Comparison of ENCODE assay signal across 14 mouse cellular contexts in genomic region chr2:167053127-167053844, GRCm38 (mm10). TPM values are rescaled to one million over a fixed set of nuclear protein-coding genes. Genes with fewer than 3 reads are reported as not detected.
DNase-seq lines count a peak whose midpoint lies in the region; ATAC-seq lines count a peak whose summit lies in the region.
"Had no signal": no experiment of that assay in that cellular context is flagged by ENCODE, and none has a peak within 500 bp of the region (broad histone marks: within the 10 kb centered on the region; RNA-seq: fewer than 3 reads in every experiment).

No protein-coding gene starts in this region.

- H3K9ac ChIP-seq in forebrain, embryonic 12.5 days: no peak overlapping the region
- H3K9ac ChIP-seq in midbrain, embryonic 13.5 days (replicated peaks): peak overlapping the region; percentile 23; the same call in 1 of the 2 replicates
- no peak overlapping the region for H3K9ac ChIP-seq in midbrain, embryonic 11.5 days (ENCODE audit: low read length)
- 0 out of 2 replicates have a peak overlapping the region, but pooled peaks have one; percentile 10 for H3K9ac ChIP-seq in forebrain, embryonic 15.5 days (replicated peaks)

- ATAC-seq in forebrain, embryonic 12.5 days (ENCODE audit: low FRiP score): peak; percentile 49; the same call in 1 of the 2 replicates
- ATAC-seq in midbrain, embryonic 13.5 days: no peak
- ATAC-seq in midbrain, embryonic 11.5 days (ENCODE audit: low FRiP score): no peak
- ATAC-seq in forebrain, embryonic 15.5 days (replicated peaks): no peak
- ATAC-seq in CD4-positive, CD25-positive, alpha-beta regulatory T cell, adult 4 months: no peak

- no peak for DNase-seq in forebrain, embryonic 10.5 days (ENCODE audit: extremely low spot score, low spot score)
- no peak for DNase-seq in midbrain, embryonic 11.5 days (ENCODE audit: low spot score, missing footprints)
- peak; percentile 85 for DNase-seq in retina, postnatal 1 day
- no peak for DNase-seq in embryo, embryonic 10 days (ENCODE audit: low spot score)
- DNase-seq: adrenal gland, adult 8-10 months; cerebellum, adult 8-10 months; gastrocnemius, postnatal 25 days; heart, postnatal 4 days; lung, postnatal 14 days had no signal

- peaks cover 10% of the 10 kb centered on the region for H3K4me1 ChIP-seq in forebrain, embryonic 12.5 days
- peaks cover 9% of the 10 kb centered on the region for H3K4me1 ChIP-seq in forebrain, embryonic 10.5 days
- peaks cover 11% of the 10 kb centered on the region for H3K4me1 ChIP-seq in midbrain, embryonic 13.5 days (replicated peaks)
- no peaks in the 10 kb centered on the region for H3K4me1 ChIP-seq in midbrain, embryonic 11.5 days (ENCODE audit: control insufficient read depth, insufficient read depth, low read length)
- peaks cover 5% of the 10 kb centered on the region; the same call in 1 of the 2 replicates for H3K4me1 ChIP-seq in forebrain, embryonic 15.5 days

- H3K36me3 ChIP-seq in forebrain, embryonic 12.5 days (replicated peaks): peaks cover 74% of the 10 kb centered on the region
- peaks cover 91% of the 10 kb centered on the region for H3K36me3 ChIP-seq in forebrain, embryonic 10.5 days (replicated peaks)
- peaks cover 87% of the 10 kb centered on the region for H3K36me3 ChIP-seq in midbrain, embryonic 13.5 days
- H3K36me3 ChIP-seq in midbrain, embryonic 11.5 days (ENCODE audit: control insufficient read depth, insufficient read depth, low read length): peaks cover 23% of the 10 kb centered on the region
- peaks cover 70% of the 10 kb centered on the region for H3K36me3 ChIP-seq in forebrain, embryonic 15.5 days

- 64% methylated on average over 9 of the region's 9 CpGs for WGBS in forebrain, embryonic 12.5 days
- 81% methylated on average over 9 of the region's 9 CpGs for WGBS in forebrain, embryonic 10.5 days
- WGBS in midbrain, embryonic 13.5 days: 56% methylated on average over 9 of the region's 9 CpGs
- WGBS in midbrain, embryonic 11.5 days: 77% methylated on average over 9 of the region's 9 CpGs
- WGBS in forebrain, embryonic 15.5 days: 64% methylated on average over 9 of the region's 9 CpGs

- peak overlapping the region; percentile 42; the same call in 1 of the 2 replicates for H3K27ac ChIP-seq in forebrain, embryonic 12.5 days
- H3K27ac ChIP-seq in forebrain, embryonic 10.5 days: no peak overlapping the region
- no peak overlapping the region for H3K27ac ChIP-seq in midbrain, embryonic 13.5 days
- no peak overlapping the region for H3K27ac ChIP-seq in midbrain, embryonic 11.5 days (ENCODE audit: low read depth, low read length)
- no peak overlapping the region for H3K27ac ChIP-seq in forebrain, embryonic 15.5 days (replicated peaks)

- no peaks in the 10 kb centered on the region for H3K9me3 ChIP-seq in forebrain, embryonic 12.5 days
- no peaks in the 10 kb centered on the region for H3K9me3 ChIP-seq in forebrain, embryonic 10.5 days
- no peaks in the 10 kb centered on the region for H3K9me3 ChIP-seq in midbrain, embryonic 13.5 days
- no peaks in the 10 kb centered on the region for H3K9me3 ChIP-seq in midbrain, embryonic 11.5 days (ENCODE audit: control insufficient read depth, low read length)
- H3K9me3 ChIP-seq in forebrain, embryonic 15.5 days: no peaks in the 10 kb centered on the region

- H3K4me3 ChIP-seq in forebrain, embryonic 12.5 days (replicated peaks): no peak overlapping the region
- no peak overlapping the region for H3K4me3 ChIP-seq in forebrain, embryonic 10.5 days
- no peak overlapping the region for H3K4me3 ChIP-seq in midbrain, embryonic 13.5 days (replicated peaks)
- no peak overlapping the region for H3K4me3 ChIP-seq in midbrain, embryonic 11.5 days (ENCODE audit: low read depth, low read length)
- H3K4me3 ChIP-seq in forebrain, embryonic 15.5 days: no peak overlapping the region
- H3K4me3 ChIP-seq: erythroblast, embryonic 14.5 days had no signal

- no peaks in the 10 kb centered on the region for H3K27me3 ChIP-seq in forebrain, embryonic 12.5 days
- no peaks in the 10 kb centered on the region for H3K27me3 ChIP-seq in forebrain, embryonic 10.5 days (ENCODE audit: poor library complexity, severe bottlenecking)
- no peaks in the 10 kb centered on the region for H3K27me3 ChIP-seq in midbrain, embryonic 13.5 days
- no peaks in the 10 kb centered on the region for H3K27me3 ChIP-seq in midbrain, embryonic 11.5 days (ENCODE audit: control insufficient read depth, insufficient read depth, low read length)
- H3K27me3 ChIP-seq in forebrain, embryonic 15.5 days: no peaks in the 10 kb centered on the region

- no peak overlapping the region; the same call in 1 of the 2 replicates for H3K4me2 ChIP-seq in forebrain, embryonic 12.5 days
- no peak overlapping the region; the same call in 1 of the 2 replicates for H3K4me2 ChIP-seq in midbrain, embryonic 13.5 days (replicated peaks)
- H3K4me2 ChIP-seq in midbrain, embryonic 11.5 days: no peak overlapping the region
- H3K4me2 ChIP-seq in forebrain, embryonic 15.5 days (replicated peaks): no peak overlapping the region

RNA-seq across cellular contexts. Expression of gene Znfx1, which starts 9.5 kb away (rescaled TPM):
- polyA plus RNA-seq in forebrain, embryonic 12.5 days (2016; fragmentation: Nextera tagmentation; extraction: Ambion mirVana): 8.5 and 9.2 TPM in 2 replicates
- polyA plus RNA-seq in forebrain, embryonic 10.5 days (2016; fragmentation: Nextera tagmentation; extraction: Ambion mirVana): 5.2 and 5.3 TPM in 2 replicates
- polyA plus RNA-seq in midbrain, embryonic 13.5 days (2015; fragmentation: Nextera tagmentation; extraction: Ambion mirVana): 6.0 and 7.8 TPM in 2 replicates
- polyA plus RNA-seq in midbrain, embryonic 11.5 days (2014; fragmentation: Nextera tagmentation; extraction: Ambion mirVana): 5.4 and 5.5 TPM in 2 replicates
- 7.2 and 7.3 TPM in 2 replicates for polyA plus RNA-seq in forebrain, embryonic 15.5 days (2015; fragmentation: Nextera tagmentation; extraction: Ambion mirVana)
- polyA plus RNA-seq in CD4-positive, CD25-positive, alpha-beta regulatory T cell, adult 4 months (2017; shearing (Covaris generic)): 10 to 100 TPM; 18.1 to 27.6 TPM

RNA-seq across cellular contexts. Expression of gene Ddx27, which starts 38.3 kb away (rescaled TPM):
- 55.9 and 56.6 TPM in 2 replicates for polyA plus RNA-seq in forebrain, embryonic 12.5 days (2016; fragmentation: Nextera tagmentation; extraction: Ambion mirVana)
- polyA plus RNA-seq in forebrain, embryonic 10.5 days (2016; fragmentation: Nextera tagmentation; extraction: Ambion mirVana): 76.1 and 77.8 TPM in 2 replicates
- 40.3 TPM in 2 replicates for polyA plus RNA-seq in midbrain, embryonic 13.5 days (2015; fragmentation: Nextera tagmentation; extraction: Ambion mirVana)
- 40.6 and 42.5 TPM in 2 replicates for polyA plus RNA-seq in midbrain, embryonic 11.5 days (2014; fragmentation: Nextera tagmentation; extraction: Ambion mirVana)
- 41.3 and 42.8 TPM in 2 replicates for polyA plus RNA-seq in forebrain, embryonic 15.5 days (2015; fragmentation: Nextera tagmentation; extraction: Ambion mirVana)
- 10 to 100 TPM; 33.4 to 61.0 TPM for polyA plus RNA-seq in CD4-positive, CD25-positive, alpha-beta regulatory T cell, adult 4 months (2017; shearing (Covaris generic))

RNA-seq across cellular contexts. Expression of gene Stau1, which starts 57.2 kb away (rescaled TPM):
- 121 and 125 TPM in 2 replicates for polyA plus RNA-seq in forebrain, embryonic 12.5 days (2016; fragmentation: Nextera tagmentation; extraction: Ambion mirVana)
- polyA plus RNA-seq in forebrain, embryonic 10.5 days (2016; fragmentation: Nextera tagmentation; extraction: Ambion mirVana): 87.9 and 91.6 TPM in 2 replicates
- 119 and 121 TPM in 2 replicates for polyA plus RNA-seq in midbrain, embryonic 13.5 days (2015; fragmentation: Nextera tagmentation; extraction: Ambion mirVana)
- 96.2 and 104 TPM in 2 replicates for polyA plus RNA-seq in midbrain, embryonic 11.5 days (2014; fragmentation: Nextera tagmentation; extraction: Ambion mirVana)
- polyA plus RNA-seq in forebrain, embryonic 15.5 days (2015; fragmentation: Nextera tagmentation; extraction: Ambion mirVana): 118 and 124 TPM in 2 replicates
- polyA plus RNA-seq in CD4-positive, CD25-positive, alpha-beta regulatory T cell, adult 4 months (2017; shearing (Covaris generic)): 10 to 100 TPM; 48.2 to 69.3 TPM

Comparison
In these comparisons a context has a peak if more than half of its experiments do, and no peak if none do; other contexts are left out.
1. H3K9ac ChIP-seq: peak in midbrain, embryonic 13.5 days (single experiment) and forebrain, embryonic 15.5 days (single experiment); none in forebrain, embryonic 12.5 days (single experiment) and midbrain, embryonic 11.5 days (single experiment).